Mouse (Mus musculus) urinary bladder, adult 2 months (tissue): ENCODE results near the gene Hsf4. TPM values are rescaled to one million over a fixed set of nuclear protein-coding genes. Genes with fewer than 3 reads are reported as not detected.
A peak's percentile ranks its signal among the peaks of the same experiment; 100 is the strongest.
"Not testable (repeated sequence)": the region's sequence is repeated elsewhere in the genome, so short reads cannot be mapped to it uniquely, and the experiment has no call there.

Source experiments
- DNase-seq: peaks from one replicate; pipeline ENCODE4 v3.0.0; 2022; ENCODE audit warnings: low spot score
- polyA plus RNA-seq: library from polyadenylated mRNA; depleted of rRNA; stranded (reverse); fragments of >200 nt; gene quantifications from 2 replicates; pipeline ENCODE4 v1.2.3, GENCODE M21; 2012; rRNA removed

The Hsf4 gene
- polyA plus RNA-seq: 4.8 TPM in 2 replicates

GRCm38 (mm10) chr8:105269461-105269947 lies at the start of gene Hsf4:
Gene Hsf4, plus strand, starts transcription at chr8:105269801.
- no peak for DNase-seq

DNA sequence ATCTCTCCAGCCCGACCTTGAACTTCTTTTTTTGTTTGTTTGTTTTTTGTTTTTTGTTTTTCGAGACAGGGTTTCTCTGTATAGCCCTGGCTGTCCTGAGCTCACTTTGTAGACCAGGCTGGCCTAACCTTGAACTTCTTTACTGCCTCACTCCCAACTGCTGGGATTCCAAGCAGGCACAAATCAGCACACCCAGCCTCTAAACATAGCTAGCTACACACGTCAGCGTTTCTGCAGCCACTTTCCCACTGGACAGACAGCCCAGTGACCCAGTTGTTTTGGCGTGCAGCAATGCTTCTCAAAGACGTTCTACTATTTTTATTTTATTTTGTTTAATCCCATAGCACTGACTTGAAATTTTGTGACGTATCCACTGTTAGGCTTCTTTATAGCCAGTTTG lies 45.8 kb upstream of the Hsf4 start:
- DNase-seq: no peak

- peak; percentile 91 for DNase-seq
Measured at GRCm38 (mm10) chr8:105224413-105225271, 45.0 kb upstream of the Hsf4 start, which contains the start of gene D230025D16Rik. Gene D230025D16Rik, plus strand, starts transcription at chr8:105225145.

DNA sequence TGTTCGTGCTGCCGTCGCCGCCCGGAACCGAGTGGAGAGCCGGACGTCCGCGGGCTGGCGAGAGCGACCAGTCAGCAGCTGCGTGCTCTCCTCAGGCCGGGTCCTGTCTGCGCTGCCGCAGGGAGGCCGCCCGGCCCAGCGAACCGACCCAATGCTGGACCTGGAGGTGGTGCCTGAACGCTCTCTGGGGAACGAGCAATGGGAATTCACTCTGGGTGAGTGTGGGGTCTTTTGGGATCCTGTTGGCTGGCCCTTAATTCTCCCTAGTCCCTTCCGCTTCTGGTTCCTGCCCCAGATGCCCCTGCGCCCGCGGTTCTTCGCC lies 44.4 kb upstream of the Hsf4 start:
- no peak for DNase-seq

DNA sequence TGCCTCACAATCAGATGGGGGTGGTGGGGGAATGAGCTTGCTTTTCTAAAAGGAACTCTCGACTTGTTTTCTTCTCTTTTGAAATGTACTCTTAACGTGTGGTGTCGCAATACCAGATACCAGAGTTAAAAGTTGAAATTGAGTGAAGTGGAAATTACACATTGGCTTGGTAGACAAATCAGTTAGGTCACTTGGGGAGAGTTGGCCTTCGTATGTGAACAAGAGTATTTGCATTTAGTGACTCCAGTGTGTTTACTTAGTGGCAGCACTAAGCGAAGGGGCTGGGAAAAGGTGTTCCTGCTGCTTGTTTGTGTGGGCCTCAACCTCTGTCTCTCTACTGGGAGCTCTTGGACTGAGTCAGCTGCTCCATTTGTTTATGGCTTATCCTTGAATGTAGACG lies 43.7 kb upstream of the Hsf4 start:
- no peak for DNase-seq

GRCm38 (mm10) chr8:105231503-105232320 lies 37.9 kb upstream of the Hsf4 start:
- DNase-seq: no peak

- not testable (repeated sequence) for DNase-seq
Measured at GRCm38 (mm10) chr8:105232321-105232693, 37.3 kb upstream of the Hsf4 start.

GRCm38 (mm10) chr8:105233126-105233935 lies 36.3 kb upstream of the Hsf4 start:
- DNase-seq: no peak

DNA sequence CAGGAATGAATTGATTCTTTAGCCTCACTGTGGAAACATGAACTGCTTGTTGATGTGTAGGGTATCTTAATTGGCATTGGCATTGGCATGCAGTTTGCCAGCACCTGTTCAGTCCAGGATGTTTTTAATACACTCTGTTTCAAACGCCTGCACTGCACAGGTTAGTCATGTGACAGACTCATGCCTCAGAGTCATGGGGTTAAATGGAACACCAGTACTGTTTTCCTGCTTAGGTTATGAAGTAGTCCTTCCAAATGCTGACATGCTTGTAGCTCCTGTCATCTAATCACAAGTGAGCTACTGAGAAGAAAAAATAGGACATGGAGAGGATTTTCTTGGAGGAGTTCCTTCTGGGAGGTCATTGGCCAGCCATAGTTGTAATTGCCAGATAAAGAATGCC lies 34.4 kb upstream of the Hsf4 start:
- no peak for DNase-seq

DNA sequence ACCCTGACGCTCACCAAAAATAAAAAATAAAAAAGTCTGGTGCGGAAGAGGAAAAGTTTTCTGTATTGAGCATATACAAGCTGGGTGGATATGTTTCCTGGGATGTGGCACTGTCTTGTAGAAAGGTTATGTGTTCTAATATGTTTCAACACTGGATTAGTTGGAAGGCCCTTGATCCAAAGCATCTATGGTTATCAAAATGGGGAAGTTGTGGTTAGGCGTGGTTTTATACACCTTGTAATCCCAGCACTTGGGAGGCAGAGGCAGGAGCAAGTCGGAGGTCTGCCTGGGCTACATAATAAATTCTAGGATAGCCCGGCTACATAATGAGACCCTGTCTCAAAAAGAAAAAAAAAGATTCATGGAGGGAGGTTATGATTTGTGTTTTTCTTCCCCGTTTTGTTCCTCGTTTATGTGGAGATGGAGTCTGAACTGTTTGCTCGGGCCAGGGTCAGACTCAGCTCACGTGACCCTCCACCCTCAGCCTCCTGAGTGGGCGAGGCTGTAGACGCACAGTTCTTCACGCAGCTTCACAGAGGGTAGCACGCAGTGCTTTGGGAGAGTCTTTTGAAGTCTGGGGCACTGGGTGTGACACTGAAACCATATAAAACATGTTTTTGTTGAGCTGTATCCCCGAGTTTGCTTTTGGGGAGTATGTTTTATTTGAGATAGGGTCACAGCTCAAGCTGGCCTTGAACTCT lies 32.0 kb upstream of the Hsf4 start:
- no peak for DNase-seq

GRCm38 (mm10) chr8:105241016-105241415 lies 28.6 kb upstream of the Hsf4 start:
- DNase-seq: no peak

- DNase-seq: no peak
Measured at GRCm38 (mm10) chr8:105251954-105252353, 17.6 kb upstream of the Hsf4 start.

DNA sequence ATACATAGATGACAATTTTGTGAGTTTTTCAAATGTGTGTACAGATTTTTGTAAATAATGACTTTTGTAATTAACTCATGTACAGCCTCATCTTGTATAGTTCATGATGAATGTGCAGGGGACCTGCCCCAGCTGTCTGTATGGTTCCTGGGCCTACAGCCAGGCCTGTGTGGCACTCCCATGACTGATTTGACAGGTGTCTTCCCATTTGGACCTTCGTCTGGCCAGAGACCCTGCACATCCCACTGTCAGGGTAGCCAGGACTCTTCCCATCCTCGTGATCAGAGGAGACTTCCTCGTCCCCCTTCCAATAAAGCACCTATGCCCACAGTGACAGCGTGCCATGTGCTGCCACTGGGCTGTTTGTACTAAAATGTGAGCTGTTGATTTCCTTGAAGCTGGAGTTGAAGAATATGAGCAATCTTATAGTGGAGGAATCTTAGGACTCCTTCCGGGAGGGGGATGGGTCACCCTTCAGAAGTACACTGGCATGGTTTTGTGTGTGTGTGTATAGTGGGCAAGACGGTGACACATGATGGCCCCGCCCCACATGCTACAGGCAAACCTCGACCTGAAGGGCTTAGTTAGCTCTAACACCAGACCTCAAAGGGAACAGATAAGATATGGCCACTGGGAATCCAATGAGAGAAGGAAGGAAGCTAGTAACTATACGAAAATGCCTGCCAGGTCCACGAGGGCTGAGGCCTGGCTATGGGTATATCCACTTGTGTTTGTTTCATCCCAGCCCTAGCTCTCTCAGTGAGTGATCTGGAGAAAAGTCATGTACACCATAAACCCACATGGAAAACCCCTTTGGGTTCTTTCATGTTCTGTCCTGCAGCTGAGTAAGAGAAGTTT lies 16.7 kb upstream of the Hsf4 start:
- DNase-seq: no peak

DNA sequence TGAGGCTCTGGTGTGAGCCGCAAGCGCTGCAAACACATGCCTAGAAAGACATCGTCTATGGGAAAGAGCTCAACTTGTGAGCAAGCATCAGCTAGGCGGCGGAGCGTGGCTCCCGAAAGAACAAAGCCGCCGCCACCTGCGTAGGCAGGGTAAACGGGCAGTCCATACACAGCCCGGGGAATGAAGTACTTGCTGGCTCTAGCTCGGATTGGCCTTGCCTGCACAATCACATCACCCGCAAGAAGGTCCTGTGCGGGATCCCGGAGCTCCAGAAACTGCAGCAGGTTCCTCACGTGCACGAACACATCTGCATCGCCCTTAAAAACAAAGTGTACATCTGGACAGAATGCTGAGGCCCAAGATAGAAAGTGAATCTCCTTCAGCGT lies 15.8 kb upstream of the Hsf4 start:
- DNase-seq: no peak

- peak; percentile 82 for DNase-seq
Measured at GRCm38 (mm10) chr8:105254152-105254965, 15.2 kb upstream of the Hsf4 start.

GRCm38 (mm10) chr8:105254966-105255350 lies 14.6 kb upstream of the Hsf4 start, which contains the start of gene B3gnt9:
Gene B3gnt9, minus strand, starts transcription at chr8:105255153.
- DNase-seq: no peak

DNA sequence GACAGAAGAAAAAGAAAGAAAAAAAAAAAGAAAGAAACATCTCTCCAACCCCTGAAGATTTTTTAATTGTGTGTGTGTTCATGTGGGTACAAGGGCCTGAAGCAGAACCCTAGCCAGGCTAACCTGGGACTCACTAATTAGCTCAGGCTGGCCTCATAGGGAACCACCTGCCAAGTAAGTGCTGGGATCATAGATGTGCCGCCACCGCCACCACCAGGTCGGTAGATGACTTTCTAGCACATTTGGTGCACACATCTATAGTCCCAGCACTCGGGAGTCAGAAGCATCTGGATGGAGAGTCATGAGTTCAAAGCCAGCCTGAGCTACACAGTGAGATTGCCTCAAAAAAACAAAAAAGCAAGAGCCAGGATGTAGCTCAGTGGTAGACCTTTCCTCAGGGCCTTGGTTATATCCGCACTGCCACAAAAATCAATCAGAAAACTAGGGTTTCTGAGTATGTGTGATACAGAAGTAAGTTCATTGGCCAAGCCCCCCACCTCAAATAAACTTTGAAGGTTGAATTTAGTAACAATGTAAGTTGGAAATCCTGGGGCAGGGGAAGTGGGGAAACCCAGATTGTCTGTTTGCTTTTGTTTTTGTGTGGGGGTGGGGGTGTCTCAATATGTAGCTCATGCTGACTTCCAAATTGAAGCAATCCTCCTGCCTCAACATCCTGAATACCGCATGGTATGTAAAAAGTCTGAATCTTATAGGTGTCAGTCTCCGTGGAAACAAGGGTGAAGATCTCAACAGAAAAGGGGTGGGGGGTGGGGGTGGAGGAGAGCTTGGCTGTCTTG lies 12.1 kb upstream of the Hsf4 start:
- no peak for DNase-seq

- no peak for DNase-seq
Measured at GRCm38 (mm10) chr8:105258911-105259720, 10.5 kb upstream of the Hsf4 start.
